Mouse (Mus musculus) skeletal muscle tissue, adult 2 months (tissue): ENCODE results near the gene Slc25a45.

Experiments used
- DNase-seq: peaks from one replicate; pipeline ENCODE4 v3.0.0-alpha.2; 2012; ENCODE audit warnings: low read depth, low spot score

Slc25a45 gene

DNA sequence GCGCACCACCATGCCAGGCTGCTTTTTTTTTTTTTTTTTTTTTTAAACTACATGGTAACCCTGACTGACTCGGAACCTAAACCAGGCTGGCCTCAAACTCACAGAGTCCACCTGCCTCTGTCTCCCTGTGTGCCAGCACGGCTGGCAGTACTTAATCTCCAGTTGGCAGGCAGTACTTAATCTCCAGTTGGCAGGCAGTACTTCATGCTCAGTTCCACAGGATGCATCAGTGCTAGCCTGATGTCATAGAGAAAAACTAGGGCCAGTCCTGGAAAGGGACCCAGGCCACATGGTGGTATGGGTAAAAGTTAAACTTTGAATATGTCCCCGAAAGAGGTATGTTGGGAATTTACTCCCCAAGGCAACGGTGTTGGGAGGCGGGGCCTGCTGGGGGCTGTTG lies 50.5 kb downstream of the Slc25a45 start:
- peak; percentile 76 for DNase-seq

DNA sequence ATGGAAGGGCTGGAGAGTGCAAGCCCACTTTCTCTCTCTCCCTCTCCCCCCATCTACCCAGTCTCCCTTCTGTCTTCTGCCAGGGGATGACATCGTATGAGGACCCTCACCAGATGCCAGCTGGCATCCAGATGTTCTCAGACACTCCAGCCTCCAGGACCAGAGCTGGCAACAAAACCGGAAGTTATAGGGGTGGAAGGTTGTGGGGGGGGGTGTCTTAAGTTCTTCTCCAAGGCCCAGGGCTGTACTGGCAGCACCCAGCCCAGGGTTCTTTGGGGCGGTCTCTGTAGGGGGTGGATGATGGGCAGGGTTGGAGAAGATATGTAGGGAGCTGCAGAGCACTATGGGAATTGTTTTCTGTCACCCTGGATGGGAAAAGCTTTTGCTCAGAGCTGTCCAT lies 50.9 kb downstream of the Slc25a45 start:
- DNase-seq: no peak

DNA sequence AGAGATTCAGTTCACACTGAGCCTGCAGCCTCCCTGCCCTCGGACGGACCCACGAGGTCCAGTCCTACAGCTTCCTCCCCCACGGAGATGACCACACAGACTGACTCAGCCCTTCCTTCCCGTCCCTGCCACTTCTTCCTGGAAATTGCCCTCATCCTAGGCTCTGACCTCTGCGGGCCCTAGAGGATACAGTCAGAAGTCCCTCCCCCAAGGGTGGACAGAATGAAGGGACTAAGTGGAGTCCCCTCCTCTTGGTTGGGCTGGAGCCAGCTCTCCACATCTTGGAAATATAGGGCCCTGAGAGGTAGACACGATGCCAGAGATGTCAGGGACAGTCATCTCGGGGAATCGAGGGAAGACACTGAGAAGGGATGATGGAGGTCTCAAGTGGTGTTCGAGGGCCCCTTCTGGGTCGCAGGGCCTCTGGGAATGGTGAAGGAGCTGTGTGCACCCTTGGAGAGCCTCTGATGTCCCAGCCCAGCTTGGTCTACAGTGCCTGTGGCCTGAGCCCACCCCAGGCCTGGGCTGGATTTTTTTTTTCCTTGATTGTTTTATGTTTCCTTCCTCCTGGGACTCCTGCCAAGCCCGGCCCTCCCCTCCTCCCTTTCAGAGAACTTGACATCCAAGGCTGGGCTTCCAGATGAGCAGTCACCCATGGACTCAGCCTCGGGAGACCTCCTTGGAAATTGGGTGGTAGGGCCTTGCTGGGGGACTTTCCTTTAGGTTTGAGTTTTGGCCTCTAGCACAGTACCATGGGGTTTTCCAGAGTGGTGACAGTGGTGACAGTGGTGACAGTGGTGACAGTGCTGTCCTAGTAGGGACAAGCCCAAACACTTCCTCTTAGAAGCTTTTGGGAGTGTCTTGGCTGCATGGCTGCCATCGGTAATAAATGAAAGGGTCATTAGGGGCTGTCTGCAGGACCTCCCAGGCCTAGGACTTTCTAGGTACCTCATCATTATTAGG lies 52.3 kb downstream of the Slc25a45 start:
- DNase-seq: no peak

DNA sequence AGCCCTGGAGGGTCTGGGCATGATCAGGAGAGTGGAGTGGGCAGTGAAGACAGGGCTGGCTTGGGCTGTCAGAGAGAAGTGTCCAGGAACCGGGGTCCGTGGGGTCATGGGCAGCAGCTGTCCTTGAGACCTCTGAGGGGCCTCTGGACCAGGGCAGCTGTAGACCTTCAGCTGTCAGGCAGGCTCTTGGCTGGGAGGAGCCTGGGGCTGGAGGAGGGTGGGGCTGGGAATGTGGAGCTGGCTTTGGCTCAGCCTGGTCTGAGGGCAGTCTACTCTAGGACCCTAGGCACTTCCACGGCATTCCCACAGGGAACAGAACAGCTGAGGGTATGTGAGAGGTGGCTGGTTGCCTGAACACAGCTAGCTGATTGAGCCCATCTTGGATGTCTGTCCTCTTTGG lies 57.7 kb downstream of the Slc25a45 start:
- no peak for DNase-seq
